Mouse (Mus musculus) urinary bladder, postnatal 25 days (tissue): ENCODE measurements at regions not wholly inside any gene's neighbourhood (a gene's known extent, or its start where the extent isn't known, plus 50 kb on each side); places are given as distances from the start of the nearest gene placed in this dataset.

Experiments
- DNase-seq: peaks from one replicate; pipeline ENCODE4 v3.0.0; 2022; ENCODE audit warnings: low spot score

DNA sequence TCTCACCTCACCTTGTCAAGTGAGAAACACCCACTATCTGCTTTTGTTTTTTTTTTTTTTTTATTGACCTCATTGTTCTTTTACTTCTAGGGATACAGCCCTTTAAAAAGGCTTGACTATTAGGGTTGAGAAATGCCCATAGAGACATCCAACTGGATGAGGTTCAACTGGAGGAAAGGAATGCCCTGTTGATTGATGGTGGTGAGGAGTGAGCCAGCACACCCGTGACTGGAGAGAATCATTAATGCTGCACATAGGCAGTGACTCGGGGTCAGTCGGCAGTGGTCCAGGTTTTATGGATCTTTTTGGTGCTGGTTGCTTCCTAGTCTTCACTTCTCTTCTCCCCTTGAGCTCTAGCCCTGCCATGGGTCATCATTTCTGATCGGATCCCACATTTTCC, 82.9 kb upstream of the Cryz start:
- no peak for DNase-seq

DNA sequence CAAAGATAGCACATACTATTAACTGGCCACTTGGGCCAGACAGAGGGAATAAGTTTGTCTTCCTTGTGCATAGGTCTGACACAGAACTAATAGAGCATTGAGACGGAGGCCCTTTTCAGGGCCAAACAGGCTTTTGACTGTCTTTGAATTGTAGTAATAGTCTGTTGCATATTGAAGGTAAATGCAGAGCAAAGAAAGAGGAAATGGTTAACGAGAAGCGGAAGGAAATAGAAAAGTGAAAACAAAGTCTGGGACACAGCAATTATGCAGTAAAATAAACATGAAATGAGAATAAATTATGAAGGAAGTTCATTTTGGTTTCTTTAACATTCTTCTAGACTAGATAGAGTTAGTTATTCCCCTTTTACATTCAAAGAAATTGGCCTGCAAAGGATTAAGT, 86.4 kb upstream of the Cryz start:
- no peak for DNase-seq

DNA sequence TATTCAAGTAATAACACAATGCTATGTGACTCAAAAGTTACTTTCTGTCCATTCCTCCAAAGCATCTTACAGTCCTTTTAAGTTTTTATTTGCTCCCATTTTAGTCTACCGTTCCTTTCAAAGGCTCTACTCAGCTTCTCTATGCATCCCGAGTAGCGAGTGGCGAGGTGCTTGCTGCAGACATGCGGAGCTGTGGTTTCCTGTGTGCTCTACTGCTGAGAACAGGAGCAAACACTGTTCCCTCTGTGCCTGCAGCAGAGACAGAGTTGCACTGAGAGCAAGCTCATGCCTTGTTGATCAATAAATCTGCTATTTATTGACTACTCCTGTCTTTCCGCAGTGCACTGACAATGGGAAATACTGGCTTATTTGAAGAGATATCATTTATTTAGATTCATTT, 87.1 kb upstream of the Cryz start:
- DNase-seq = no peak

DNA sequence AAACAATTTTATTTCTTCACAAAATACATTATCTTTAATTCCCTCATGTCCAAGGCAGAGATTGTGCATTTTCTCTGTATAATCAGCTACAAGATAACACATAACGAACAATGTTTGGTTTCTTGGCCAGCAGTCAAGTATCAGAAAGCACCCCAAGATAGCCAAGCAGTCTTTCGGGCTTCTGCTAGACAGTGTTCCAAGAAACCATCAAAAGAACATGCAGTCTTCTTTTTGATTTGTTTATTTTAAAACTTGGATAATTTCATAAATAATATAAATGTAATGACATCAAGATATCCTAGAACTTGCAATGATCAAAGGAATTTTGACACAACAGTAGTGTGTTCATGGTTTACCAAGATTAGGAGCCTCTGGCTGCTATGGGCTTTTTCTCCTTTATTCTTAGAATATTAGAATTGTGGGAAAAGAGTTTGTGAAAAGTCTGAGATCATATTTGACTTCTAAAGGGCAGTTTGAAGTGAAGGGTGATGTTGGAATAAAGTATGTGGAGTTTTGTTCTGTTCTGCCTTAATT, 103.1 kb upstream of the Cryz start:
- no peak for DNase-seq

DNA sequence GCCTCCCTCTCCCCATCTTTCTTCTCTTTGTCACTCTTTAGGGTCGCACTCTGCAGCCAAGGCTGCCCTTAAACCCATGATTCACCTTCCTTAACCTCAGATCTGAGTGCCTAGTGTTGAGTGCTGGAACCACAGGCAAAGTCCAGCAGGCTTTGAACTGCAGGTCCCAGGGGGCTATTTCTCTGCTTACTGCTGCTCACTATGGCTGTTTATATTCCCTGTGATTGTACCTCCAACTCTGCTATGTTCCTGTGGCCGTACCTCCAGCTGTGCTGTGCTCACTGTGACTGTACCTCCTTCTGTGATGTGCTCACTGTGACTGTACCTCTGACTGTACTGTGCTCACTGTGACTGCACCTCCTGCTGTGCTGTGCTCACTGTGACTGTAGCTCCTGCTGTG, 124.1 kb upstream of the Cryz start:
- DNase-seq = no peak

DNA sequence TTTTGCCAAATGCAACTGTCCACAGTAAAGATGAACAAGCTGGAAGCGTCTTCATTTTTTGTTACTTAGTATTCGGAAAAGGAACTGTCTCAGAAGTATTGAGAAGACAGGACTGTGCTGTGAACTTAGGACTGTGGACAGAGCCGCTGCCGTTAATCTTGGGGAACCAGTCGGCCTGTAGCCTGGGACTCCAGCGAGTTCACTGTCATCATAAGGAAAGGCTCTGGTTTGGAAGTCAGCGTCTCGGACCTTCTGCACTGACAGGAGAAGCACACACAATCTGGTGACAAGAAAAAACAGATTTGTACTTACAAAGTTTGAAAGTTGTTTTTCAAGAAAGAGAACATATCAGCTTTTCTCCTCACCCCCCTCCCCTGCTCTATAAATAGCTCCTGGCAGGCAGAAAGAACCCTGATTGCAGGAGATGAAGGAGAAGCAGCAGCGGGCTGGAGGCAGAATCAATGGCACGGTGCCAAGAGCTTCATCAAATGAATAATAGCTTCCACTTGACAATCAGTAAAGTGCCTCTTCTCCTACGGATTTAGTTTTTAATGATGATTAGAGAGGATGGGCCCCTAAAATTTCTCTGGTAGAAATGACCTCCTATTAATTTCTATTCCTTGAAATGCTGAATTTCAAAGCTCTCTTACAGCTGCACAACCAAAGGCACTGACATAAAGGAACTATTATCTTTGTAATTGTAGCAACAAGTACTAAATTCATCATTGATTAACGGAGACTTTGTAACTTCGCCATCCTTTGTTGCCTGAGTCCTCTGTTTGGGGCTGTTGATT, 128.7 kb upstream of the Cryz start:
- DNase-seq = peak; percentile 6

DNA sequence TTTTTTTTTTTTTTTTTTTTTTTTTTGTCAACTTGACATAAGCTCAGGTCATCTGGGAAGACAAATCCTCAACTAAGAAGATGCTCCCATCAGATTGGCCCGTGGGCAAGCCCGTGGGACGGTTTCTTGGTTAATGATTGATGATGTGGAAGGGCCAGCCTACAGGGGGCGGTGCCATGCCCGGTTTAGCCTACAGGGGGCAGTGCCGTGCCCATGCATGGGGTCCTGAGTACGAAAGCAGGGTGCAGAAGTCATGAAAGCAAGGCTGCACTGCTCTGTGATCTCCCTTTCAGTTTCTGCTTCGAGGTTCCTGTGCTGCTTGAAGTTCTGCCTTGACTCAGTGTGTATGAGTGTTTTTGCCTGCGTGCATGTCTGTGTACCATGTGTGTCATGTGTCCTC, 127.7 kb upstream of the Lhx8 start:
- no peak for DNase-seq

DNA sequence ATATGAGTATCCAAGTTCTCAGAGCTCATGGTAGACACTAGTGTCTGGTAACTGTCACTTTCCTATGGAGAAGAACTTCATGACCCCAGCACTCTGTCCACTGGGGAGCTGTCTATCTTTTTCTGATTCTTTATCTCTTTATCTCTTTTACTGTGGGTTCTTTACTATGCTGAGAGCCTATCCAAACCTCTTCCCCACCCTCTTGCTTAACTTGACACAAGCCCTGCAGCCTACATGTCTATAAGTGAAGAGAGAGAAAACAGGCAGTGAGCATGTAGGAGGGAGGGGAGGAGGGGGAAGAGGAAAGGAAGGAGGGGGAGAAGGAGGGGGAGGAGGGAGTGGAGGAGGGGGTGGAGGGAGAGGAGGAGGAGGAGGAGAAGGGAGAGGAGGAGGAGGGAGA, 122.6 kb upstream of the Lhx8 start:
- DNase-seq = no peak

DNA sequence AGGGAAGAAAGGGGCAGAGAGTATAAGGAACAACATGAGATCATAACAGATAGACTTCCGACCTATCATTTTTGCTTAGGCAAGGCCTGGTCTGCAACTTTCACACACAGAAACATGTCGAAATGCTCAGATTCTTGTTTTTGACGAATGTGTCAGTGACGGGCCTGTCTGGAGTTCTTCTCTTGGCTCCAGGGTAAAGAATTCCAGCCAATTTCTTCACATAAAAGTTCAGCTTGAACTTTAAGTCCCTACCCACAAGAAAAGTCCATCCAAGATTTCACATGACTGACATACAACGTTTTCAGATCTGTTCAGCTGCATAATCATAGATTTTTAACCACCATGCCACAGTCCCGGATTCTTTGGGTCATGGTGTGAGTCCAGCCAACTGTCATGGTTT, 122.1 kb upstream of the Lhx8 start:
- DNase-seq = no peak

DNA sequence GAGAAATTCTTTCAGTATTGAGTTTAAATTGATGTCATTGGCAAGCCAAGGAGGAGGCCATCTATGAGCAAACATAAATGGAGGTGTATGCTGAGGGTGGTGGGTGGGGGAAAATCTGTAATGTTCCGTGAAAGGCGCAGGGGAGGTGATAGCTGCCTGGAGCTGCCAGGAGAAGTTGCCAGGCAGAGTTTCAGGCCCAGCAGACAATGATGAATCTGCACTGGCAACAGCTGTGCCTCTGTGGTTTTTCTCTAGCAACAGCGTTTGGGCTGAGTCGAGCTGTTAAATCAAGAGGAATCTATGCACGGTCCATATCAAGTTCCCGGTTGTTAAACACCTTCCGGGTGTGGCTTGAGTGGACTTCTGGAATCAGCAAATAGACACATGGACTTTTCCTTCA, 120.7 kb upstream of the Lhx8 start:
- no peak for DNase-seq

DNA sequence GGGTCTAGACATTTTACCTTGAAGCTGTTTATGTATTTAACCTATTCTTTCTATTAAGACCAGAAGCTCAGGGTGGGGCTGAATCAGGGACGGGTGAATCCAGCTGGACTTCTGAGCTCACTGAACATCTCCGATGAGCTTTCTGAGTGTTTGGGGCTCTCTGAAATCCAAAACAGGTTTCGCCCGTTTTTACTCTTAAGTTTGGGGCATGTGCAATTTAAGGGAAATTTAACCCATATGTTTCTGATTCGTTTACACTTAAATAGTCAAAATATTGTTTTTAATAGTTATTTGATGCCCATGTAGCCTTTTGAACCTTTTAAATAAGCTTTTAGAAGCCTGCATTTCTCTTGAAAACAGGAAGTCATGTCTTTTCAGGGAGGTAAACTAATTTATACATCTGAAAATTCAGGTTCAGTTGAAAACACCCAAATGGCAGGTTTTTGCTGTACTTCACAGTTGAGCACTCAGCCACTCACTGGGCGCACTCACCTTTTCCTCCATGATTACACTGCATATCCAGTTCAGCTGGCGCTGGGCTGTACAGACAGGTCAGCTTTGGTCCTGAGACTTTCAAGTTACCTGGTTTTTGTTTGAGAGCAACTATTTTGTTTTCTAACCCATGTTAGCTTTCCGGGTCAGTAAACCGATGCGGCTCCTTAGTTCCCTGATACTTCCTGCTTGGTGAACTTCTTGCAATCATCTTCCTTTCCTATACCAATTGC, 113.1 kb upstream of the Lhx8 start:
- DNase-seq = no peak

DNA sequence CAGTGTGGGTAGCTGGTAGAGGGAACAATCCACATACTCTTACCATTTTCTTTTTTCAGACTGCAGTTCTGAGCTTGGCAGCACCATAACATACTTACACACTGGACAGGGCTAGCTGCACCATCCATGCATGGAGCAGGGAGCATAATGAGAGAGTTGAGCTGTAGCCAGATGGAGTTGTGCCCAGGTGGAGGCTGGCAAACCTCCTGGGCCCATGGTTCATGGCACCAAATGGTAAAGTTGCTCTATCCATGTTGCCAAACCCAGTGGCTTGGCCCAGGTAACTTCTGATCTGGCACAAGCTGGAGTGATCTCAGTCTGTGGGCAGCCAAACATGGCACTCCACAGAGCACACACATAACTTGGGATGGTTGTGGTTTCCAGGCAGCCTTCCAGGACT, 111.0 kb upstream of the Lhx8 start:
- DNase-seq = no peak

DNA sequence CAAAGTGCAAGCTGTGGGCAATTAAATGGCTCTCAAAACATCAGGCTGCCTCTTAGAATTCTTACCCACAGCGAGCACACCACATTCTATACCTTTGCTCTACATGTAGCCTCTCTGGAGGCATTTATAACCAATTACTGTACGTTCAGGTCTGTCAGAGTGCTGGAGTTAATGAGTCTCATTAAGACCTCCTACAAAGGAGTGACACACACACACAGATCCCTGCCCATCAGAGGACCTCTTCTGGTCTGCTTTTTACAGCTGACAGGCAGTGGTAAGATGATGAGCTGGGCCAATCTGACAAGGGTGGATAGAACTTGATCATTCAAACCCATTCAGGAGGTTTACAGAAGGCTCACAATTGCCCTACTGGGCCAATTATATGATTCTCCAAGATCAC, 110.4 kb upstream of the Lhx8 start:
- no peak for DNase-seq

DNA sequence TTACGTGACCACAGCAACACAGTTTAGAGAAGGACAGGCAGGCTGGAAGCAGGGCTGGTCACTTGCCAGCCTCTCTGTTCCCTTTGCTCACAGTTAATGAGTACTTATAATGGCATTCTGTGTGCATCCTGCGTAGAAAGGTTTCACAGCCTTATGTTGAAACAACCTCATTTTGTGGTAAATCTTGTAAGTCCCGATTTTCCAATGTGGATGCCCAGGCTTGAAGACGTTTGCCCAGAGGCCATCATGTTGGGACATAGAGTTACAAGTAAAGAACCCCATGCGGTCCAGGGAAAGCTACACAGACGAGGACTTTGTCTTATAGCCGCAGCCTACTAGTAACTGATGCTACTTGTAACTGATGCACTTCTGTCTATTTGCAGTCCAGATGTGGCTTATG, 100.4 kb upstream of the Lhx8 start:
- DNase-seq = no peak

DNA sequence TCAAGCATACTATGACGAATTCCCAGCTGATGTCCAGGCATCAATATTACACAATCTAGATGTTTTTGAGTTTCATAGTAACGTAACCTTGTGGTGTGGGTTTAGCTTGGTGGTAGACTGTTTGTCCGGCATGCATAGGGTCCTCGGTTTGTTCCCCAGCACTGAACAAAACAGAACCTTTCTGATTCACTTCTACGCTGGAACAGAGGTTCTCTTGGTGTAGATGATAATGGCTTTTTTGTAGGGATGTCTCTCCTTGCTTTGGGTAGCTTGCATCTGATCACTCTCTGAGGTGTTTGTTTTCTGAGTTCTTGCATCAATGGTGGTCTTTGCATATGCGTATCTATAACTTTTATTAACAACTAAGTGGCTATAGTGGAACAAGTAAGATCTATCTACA, 99.2 kb upstream of the Lhx8 start:
- DNase-seq = no peak

DNA sequence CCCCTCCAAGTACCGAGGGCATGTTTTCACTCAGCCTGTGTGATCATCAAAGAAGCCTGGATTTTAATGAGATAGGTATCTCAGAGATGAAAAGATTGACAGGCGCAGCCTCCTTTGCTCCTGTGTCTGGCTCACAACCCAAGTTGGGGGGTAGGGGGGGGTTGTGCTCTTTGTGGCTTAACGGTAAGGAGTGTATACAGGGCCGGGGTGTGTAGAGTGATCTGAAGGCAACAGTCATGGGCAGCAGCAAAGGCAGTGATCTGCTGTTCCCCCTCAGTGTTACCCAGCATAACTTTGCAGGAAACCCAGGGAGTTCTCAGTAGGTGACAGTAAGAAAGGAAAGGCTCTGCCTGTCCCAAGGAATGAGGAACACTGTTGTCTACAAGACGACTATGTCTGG, 94.1 kb upstream of the Lhx8 start:
- no peak for DNase-seq

DNA sequence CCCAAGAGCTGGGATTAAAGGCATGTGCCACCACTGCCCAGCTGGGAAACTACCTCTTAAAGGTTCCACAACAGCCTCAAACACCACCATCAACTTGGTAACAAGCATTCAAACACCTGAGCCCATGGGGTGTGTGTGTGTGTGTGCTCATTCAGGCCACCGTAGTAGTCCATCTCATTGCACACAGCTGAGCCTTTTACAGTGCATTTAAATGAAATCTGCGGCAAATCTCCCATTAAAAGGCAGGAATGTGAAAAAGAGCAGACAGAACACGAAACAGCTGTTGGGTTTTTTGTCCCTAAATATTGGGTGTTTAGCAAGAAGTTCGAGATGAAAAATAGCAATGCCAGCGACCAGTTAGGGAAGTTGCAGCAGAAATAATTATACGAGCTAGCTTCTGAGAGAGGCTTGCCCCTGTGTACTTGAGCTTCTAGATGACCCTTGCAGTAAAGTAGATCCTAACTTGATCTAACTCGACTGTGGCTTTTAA, 91.0 kb upstream of the Lhx8 start:
- DNase-seq = no peak

DNA sequence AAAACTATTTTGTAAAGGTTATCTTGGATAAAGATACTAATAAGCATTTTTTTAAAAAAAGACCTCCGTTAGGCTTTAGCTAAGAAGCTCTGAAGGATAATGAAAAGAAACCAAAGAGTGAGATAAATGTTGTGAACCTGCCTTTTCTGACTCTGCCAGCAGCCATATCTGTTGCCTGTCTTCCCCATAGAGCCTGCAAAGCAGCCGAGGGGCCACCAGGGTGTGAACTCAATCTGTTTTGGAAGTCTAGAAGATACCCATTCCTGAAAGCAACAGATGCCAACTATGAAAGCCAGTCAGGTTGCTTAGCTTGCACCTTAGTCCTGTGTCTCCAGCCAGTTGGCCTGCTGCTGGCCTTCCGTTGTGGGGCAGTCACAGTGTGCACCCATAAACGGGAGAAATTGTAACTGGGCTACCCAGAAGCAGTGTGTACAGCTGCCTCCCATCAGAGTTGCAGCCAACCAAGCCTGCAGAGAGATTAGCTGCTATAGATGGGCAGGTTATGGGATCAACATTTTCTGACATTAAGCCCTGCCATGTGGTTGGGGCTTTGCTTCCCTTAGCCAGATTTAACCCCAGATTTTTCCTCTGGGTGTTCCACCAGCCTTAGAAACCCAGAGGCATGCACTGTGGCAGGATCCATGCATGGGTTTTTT, 87.8 kb upstream of the Lhx8 start:
- no peak for DNase-seq

DNA sequence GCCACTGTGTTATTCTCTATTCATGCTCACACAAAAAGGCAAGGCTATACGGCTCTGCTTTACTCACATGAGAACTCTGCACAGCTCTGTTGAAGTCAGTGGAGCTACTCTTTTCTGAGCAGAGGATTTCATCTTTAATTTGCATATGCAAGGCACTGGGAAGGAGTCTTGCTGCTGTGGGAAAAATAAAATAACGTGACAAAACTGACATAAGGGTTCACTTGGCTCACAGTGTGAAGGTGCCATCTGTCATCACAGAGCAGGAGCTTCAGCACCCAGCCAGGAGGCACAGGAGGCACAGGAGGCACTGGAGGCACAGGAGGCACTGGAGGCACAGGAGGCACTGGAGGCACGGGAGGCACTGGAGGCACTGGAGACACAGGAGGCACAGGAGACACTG, 83.9 kb upstream of the Lhx8 start:
- no peak for DNase-seq

DNA sequence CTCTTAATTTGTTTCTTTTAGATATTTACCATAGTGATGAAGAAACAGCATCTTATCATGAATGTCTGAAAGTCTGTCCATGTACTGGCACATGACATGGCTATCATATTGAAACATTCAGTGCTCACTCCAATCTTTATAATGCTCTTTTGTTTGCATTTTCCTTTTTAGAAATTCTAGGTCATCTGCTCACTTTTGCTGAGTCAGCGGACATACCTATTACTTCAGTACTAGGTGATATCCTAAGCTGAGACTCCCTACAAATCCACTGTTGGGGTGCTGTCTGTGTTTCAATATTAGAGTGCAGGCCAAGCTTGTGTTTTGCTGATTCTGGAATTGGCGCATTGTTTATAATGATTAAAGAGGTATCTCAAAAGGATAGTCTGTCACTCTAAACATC, 79.8 kb upstream of the Lhx8 start:
- no peak for DNase-seq

DNA sequence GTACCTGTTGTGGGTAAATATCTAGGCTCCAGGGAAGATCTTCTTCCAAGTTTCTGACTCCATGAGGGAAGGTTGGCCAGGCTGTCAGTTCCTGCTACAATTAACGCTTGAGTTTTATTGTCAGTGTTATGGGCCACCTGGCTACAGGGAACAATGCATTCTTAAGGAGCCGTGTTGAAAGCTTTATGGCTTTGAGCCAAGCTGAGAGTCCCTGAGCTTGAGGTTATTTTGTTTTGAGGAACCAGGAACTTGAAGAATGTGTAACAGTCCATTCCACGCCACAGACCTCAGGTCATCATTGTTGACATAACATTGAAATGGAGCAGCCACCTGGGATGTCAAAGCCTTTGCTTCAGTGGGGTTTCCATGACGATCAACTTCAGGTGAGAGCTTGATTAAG, 71.6 kb upstream of the Lhx8 start:
- no peak for DNase-seq

DNA sequence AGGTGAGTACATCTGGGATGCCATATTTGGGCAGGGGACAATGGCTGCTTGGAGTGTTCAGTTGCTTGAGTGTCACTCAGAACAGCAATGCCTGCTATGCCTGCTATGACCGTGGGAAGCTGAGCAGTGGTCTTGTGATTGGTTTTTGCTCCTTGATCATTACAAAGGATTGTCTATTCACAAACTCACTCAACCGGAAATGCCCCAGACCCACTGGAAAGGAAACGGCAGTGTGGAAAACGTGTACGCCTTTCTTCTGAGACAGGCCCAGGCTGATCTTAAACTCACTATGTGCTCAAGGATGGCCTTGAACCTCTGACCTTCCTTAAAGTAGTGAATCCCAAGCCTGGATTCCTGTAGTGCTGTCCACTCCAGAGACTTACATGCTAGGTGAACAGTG, 63.2 kb upstream of the Lhx8 start:
- DNase-seq = no peak

DNA sequence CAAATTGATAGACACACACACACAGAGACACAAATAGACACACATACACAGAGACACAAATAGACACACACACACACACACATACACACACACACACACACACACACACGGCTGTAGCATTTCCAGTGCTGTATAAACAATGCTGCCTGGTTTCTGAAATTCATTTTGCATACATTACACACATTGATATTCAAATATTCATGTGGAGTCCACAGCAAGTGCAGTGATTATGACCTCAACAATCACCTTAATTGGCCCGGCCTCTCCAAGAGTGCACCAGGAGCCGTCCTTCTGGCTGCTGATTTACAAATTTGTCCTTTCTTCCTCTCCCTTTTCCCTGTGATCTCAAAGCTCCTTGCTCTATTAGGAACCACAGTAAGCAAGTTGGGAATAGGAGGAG, 61.2 kb upstream of the Lhx8 start:
- DNase-seq = no peak
